ENCODE assay signal across 20 mouse cellular contexts in the genomic region with DNA sequence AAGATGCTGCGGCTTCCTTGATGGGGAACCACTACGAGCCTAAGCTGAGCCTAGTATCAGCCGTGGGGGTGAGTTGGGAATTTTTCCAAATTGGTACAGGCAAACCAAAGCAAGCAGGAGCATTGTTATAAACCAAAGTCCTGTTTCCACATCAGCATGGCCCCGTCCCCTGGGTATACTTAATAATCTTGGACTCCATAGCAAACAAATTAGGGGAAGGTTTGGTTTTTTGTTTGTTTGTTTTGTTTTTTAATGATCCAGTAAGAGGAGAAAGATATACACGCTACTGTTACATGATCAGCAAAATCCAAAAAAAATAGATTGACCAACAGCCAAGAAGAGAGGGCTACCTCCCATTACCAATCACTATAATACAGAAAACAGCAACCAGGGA.
"Had no signal": no experiment of that assay in that cellular context is flagged by ENCODE, and none has a peak within 500 bp of the region (broad histone marks: within the 10 kb centered on the region; RNA-seq: fewer than 3 reads in every experiment).

No protein-coding gene starts in this region.

- H3K4me1 ChIP-seq: limb, embryonic 12.5 days; midbrain, embryonic 12.5 days; neural tube, embryonic 13.5 days had no signal

- H3K4me3 ChIP-seq: limb, embryonic 12.5 days; limb, embryonic 15.5 days; lung, embryonic 15.5 days; midbrain, embryonic 12.5 days; myocyte; neural tube, embryonic 13.5 days had no signal

- H3K4me2 ChIP-seq: limb, embryonic 12.5 days; limb, embryonic 15.5 days; lung, embryonic 15.5 days; midbrain, embryonic 12.5 days; neural tube, embryonic 13.5 days had no signal

- H3K9me3 ChIP-seq: limb, embryonic 12.5 days; limb, embryonic 15.5 days; lung, embryonic 15.5 days; midbrain, embryonic 12.5 days; neural tube, embryonic 13.5 days had no signal

- DNase-seq: kidney, adult 18-20 months; kidney, adult 9 months; kidney, postnatal 14 days; kidney, postnatal 4 days; left cerebral cortex, postnatal 4 days; lung, adult 18-20 months; lung, postnatal 10 days; thymus, adult 2 months; thymus, postnatal 14 days; thymus, postnatal 4 days had no signal

- H3K27ac ChIP-seq: limb, embryonic 12.5 days; limb, embryonic 15.5 days; liver, embryonic 14.5 days; lung, embryonic 15.5 days; midbrain, embryonic 12.5 days; neural tube, embryonic 13.5 days; stomach, postnatal 0 days had no signal

- H3K9ac ChIP-seq: limb, embryonic 12.5 days; limb, embryonic 15.5 days; liver, embryonic 14.5 days; lung, embryonic 15.5 days; midbrain, embryonic 12.5 days; neural tube, embryonic 13.5 days had no signal

- H3K36me3 ChIP-seq: limb, embryonic 12.5 days; limb, embryonic 15.5 days; lung, embryonic 15.5 days; midbrain, embryonic 12.5 days; neural tube, embryonic 13.5 days had no signal

- ATAC-seq: inflammation-experienced regulatory T-cells, adult 6 months; midbrain, embryonic 16.5 days had no signal

- H3K27me3 ChIP-seq: limb, embryonic 12.5 days; limb, embryonic 15.5 days; lung, embryonic 15.5 days; midbrain, embryonic 12.5 days; neural tube, embryonic 13.5 days had no signal
